Mouse (Mus musculus) olfactory bulb, adult 2 months (tissue): ENCODE measurements around the gene B2m.

Experiments
- CTCF ChIP-seq: fragments of 200-500 bp; IDR thresholded peaks from 2 replicates; pipeline ENCODE4 v1.5.1; 2012; ENCODE audit warnings: low read depth, mild to moderate bottlenecking, low read length, moderate library complexity; ENCODE audit not compliant: insufficient read depth
- POLR2A ChIP-seq: fragments of 200-500 bp; IDR thresholded peaks from 2 replicates; pipeline ENCODE4 v1.6.1; 2012; ENCODE audit warnings: mild to moderate bottlenecking, low read depth, low read length, moderate library complexity; ENCODE audit not compliant: insufficient read depth

- TF ChIP-seq CTCF (no peak), POLR2A (no peak)
Measured at GRCm38 (mm10) chr2:122132618-122133017, 14.9 kb upstream of the B2m start.
